Mouse (Mus musculus) liver, embryonic 15.5 days (tissue): Measurements from ENCODE around the gene Bub1b. TPM values are rescaled to one million over a fixed set of nuclear protein-coding genes. Genes with fewer than 3 reads are reported as not detected.

Source experiments
- ATAC-seq: fragments of 200-750 bp; cut with Nextera tagmentation; 2 replicates; pipeline ENCODE4 v1.8.0; 2017; ENCODE audit warnings: moderate number of reproducible peaks, mild to moderate bottlenecking, moderate library complexity; ENCODE audit not compliant: insufficient read depth
- H3K27ac ChIP-seq: fragments of 300-500 bp; sonication (generic); replicated peaks from 2 replicates; pipeline ENCODE4 v1.5.1; 2015; ENCODE audit warnings: mild to moderate bottlenecking, inconsistent platforms
- H3K27me3 ChIP-seq: fragments of 300-500 bp; sonication (generic); 2 replicates; pipeline ENCODE4 v1.6.1; 2015; ENCODE audit warnings: mild to moderate bottlenecking, inconsistent platforms
- H3K36me3 ChIP-seq: fragments of 300-500 bp; sonication (generic); replicated peaks from 2 replicates; pipeline ENCODE4 v1.6.1; 2015; ENCODE audit warnings: moderate library complexity, mild to moderate bottlenecking, inconsistent platforms
- H3K4me1 ChIP-seq: fragments of 300-500 bp; sonication (generic); replicated peaks from 2 replicates; pipeline ENCODE4 v1.6.1; 2015; ENCODE audit warnings: inconsistent platforms
- H3K4me2 ChIP-seq: fragments of 300-500 bp; sonication (generic); 2 replicates; pipeline ENCODE4 v1.6.1; 2015; ENCODE audit warnings: moderate library complexity, mild to moderate bottlenecking, inconsistent platforms
- H3K4me3 ChIP-seq: fragments of 300-500 bp; sonication (generic); replicated peaks from 2 replicates; pipeline ENCODE4 v1.5.1; 2015; ENCODE audit warnings: mild to moderate bottlenecking, inconsistent platforms
- H3K9ac ChIP-seq: fragments of 300-500 bp; sonication (generic); 2 replicates; pipeline ENCODE4 v1.6.1; 2015; ENCODE audit warnings: moderate library complexity, mild to moderate bottlenecking, inconsistent platforms
- H3K9me3 ChIP-seq: fragments of 300-500 bp; sonication (generic); replicated peaks from 2 replicates; pipeline ENCODE4 v1.6.1; 2016; ENCODE audit warnings: inconsistent platforms
- WGBS: fragments of 180-500 bp; shearing (Covaris S2); methylation state at CpG from one replicate; pipeline ENCODE4 v1.1.7; 2015; ENCODE audit warnings: mixed read lengths; ENCODE audit not compliant: insufficient replicate concordance; 5-methylcytosine and 5-hydroxymethylcytosine counted together
- polyA plus RNA-seq: library from polyadenylated mRNA; unstranded; fragments of >200 nt; fragmentation: Nextera tagmentation; extraction: Ambion mirVana; gene quantifications from 2 replicates; pipeline ENCODE4 v1.2.1, GENCODE M21; 2015

Gene Bub1b
- polyA plus RNA-seq, 1 experiment from 2014 or later = 43.6 TPM

GRCm38 (mm10) chr2:118682544-118683260 is 84.7 kb downstream of the Bub1b start:
- Histone ChIP-seq H3K36me3 (no peaks in the 10 kb centered on the region), H3K4me1 (peaks cover 9% of the 10 kb centered on the region), H3K4me2 (no peak overlapping the region), H3K27ac (no peak overlapping the region), H3K27me3 (peaks cover 43% of the 10 kb centered on the region), H3K4me3 (no peak overlapping the region), H3K9ac (no peak overlapping the region), H3K9me3 (no peaks in the 10 kb centered on the region)
- ATAC-seq = no peak
- WGBS = 39% methylated on average over 8 of the region's 8 CpGs

GRCm38 (mm10) chr2:118685088-118685487 is 87.1 kb downstream of the Bub1b start:
- Histone ChIP-seq H3K4me1 (peaks cover 5% of the 10 kb centered on the region), H3K4me3 (no peak overlapping the region), H3K9me3 (no peaks in the 10 kb centered on the region), H3K27ac (no peak overlapping the region), H3K27me3 (peaks cover 32% of the 10 kb centered on the region), H3K36me3 (no peaks in the 10 kb centered on the region), H3K4me2 (no peak overlapping the region), H3K9ac (no peak overlapping the region)
- WGBS = 71% methylated on average over 4 of the region's 4 CpGs
- no peak for ATAC-seq

- no peak overlapping the region for H3K9ac ChIP-seq
- no peaks in the 10 kb centered on the region for H3K36me3 ChIP-seq
- peaks cover 5% of the 10 kb centered on the region for H3K4me1 ChIP-seq
- H3K27ac ChIP-seq = no peak overlapping the region
- peaks cover 29% of the 10 kb centered on the region; the same call in 1 of the 2 replicates for H3K27me3 ChIP-seq
- no peak for ATAC-seq
- no peaks in the 10 kb centered on the region for H3K9me3 ChIP-seq
- WGBS = 63% methylated on average over 8 of the region's 8 CpGs
- H3K4me2 ChIP-seq = no peak overlapping the region
- H3K4me3 ChIP-seq = no peak overlapping the region
Observed at GRCm38 (mm10) chr2:118686693-118687092, 88.7 kb downstream of the Bub1b start.

GRCm38 (mm10) chr2:118687791-118688190 is 89.8 kb downstream of the Bub1b start:
- H3K4me1 ChIP-seq = no peaks in the 10 kb centered on the region; the same call in 1 of the 2 replicates
- no peak for ATAC-seq
- H3K9me3 ChIP-seq = no peaks in the 10 kb centered on the region
- no peak overlapping the region for H3K27ac ChIP-seq
- peaks cover 21% of the 10 kb centered on the region; the same call in 1 of the 2 replicates for H3K27me3 ChIP-seq
- no peak overlapping the region for H3K4me3 ChIP-seq
- 79% methylated on average over 3 of the region's 3 CpGs for WGBS
- H3K4me2 ChIP-seq = no peak overlapping the region
- no peaks in the 10 kb centered on the region for H3K36me3 ChIP-seq
- H3K9ac ChIP-seq = no peak overlapping the region

- peaks cover 31% of the 10 kb centered on the region for H3K27me3 ChIP-seq
- no peak overlapping the region for H3K4me2 ChIP-seq
- no peak for ATAC-seq
- no peak overlapping the region for H3K27ac ChIP-seq
- H3K36me3 ChIP-seq = no peaks in the 10 kb centered on the region
- no peak overlapping the region for H3K4me3 ChIP-seq
- H3K9me3 ChIP-seq = no peaks in the 10 kb centered on the region
- 62% methylated on average over 10 of the region's 10 CpGs for WGBS
- H3K4me1 ChIP-seq = no peaks in the 10 kb centered on the region
- no peak overlapping the region for H3K9ac ChIP-seq
Observed at GRCm38 (mm10) chr2:118689875-118690274, 91.9 kb downstream of the Bub1b start.

Other genes starting within 250 kb of the Bub1b start
- 0.21 and 0.28 TPM in 2 replicates for gene Gpr176, start 224.8 kb upstream of the Bub1b start, polyA plus RNA-seq
- gene Eif2ak4, start 209.6 kb upstream of the Bub1b start, polyA plus RNA-seq = 3.6 and 3.9 TPM in 2 replicates
- gene Srp14, start 118.5 kb upstream of the Bub1b start, polyA plus RNA-seq = 91.1 and 96.9 TPM in 2 replicates
- gene Bmf, start 48.5 kb upstream of the Bub1b start, polyA plus RNA-seq = 0.30 and 0.39 TPM in 2 replicates
- 0.30 and 0.45 TPM in 2 replicates for gene Pak6, start 65.1 kb downstream of the Bub1b start, polyA plus RNA-seq
- gene Ankrd63, start 105.8 kb downstream of the Bub1b start, polyA plus RNA-seq = 0.07 and 0.08 TPM in 2 replicates
- 2.3 and 2.9 TPM in 2 replicates for gene Plcb2, start 130.2 kb downstream of the Bub1b start, polyA plus RNA-seq
- gene Inafm2, start 147.5 kb downstream of the Bub1b start, polyA plus RNA-seq = 12.3 and 12.6 TPM in 2 replicates
- gene Ccdc9b, start 164.4 kb downstream of the Bub1b start, polyA plus RNA-seq = 0.20 and 0.29 TPM in 2 replicates
- gene Phgr1, start 174.6 kb downstream of the Bub1b start, polyA plus RNA-seq = not detected in 2 replicates
- gene Disp2, start 181.5 kb downstream of the Bub1b start, polyA plus RNA-seq = 0.26 and 0.32 TPM in 2 replicates
- 67.2 and 73.9 TPM in 2 replicates for gene Knstrn, start 215.8 kb downstream of the Bub1b start, polyA plus RNA-seq